Mouse (Mus musculus) CH12.LX (cell line): ENCODE results near the gene Nfix. TPM values are rescaled to one million over a fixed set of nuclear protein-coding genes. Genes with fewer than 3 reads are reported as not detected.

ENCODE experiments used
- DNase-seq: peaks from one replicate; pipeline ENCODE4 v3.0.0-alpha.2; 2013; ENCODE audit errors: extremely low read depth
- H3K27ac ChIP-seq: 2 replicates; pipeline ENCODE4 v1.5.1; 2012; ENCODE audit warnings: low read depth, mild to moderate bottlenecking, control low read depth, moderate library complexity; ENCODE audit not compliant: insufficient read depth
- H3K27me3 ChIP-seq: replicated peaks from 2 replicates; pipeline ENCODE3; 2012; ENCODE audit warnings: inconsistent platforms
- H3K36me3 ChIP-seq, 2 experiments: replicated peaks in 1 of 2; 2 replicates each; pipeline versions ENCODE3 to v1.6.1; 2012; ENCODE audit warnings: inconsistent platforms in 1 of 2, low read length in 1 of 2, mild to moderate bottlenecking in 1 of 2, mixed read lengths in 1 of 2, moderate library complexity in 1 of 2; ENCODE audit not compliant: control insufficient read depth in 1 of 2, insufficient read depth in 1 of 2
- H3K4me1 ChIP-seq, 2 experiments: 2 replicates each; pipeline ENCODE4 v1.6.1; 2012; ENCODE audit warnings: inconsistent platforms in 1 of 2, moderate library complexity in 1 of 2; ENCODE audit not compliant: insufficient read depth in 2 of 2, control insufficient read depth in 1 of 2
- H3K4me2 ChIP-seq: 2 replicates; pipeline ENCODE4 v1.6.1; 2012; ENCODE audit warnings: low read depth, mild to moderate bottlenecking, control low read depth; ENCODE audit not compliant: poor library complexity, insufficient read depth, severe bottlenecking
- H3K4me3 ChIP-seq, 3 experiments: fragments of 150-350 bp in 1 of 3; sonication (generic) in 1 of 3; replicated peaks in 1 of 3; 2 replicates each; pipeline versions ENCODE3 to v1.5.1; 2011 to 2012; ENCODE audit warnings: low read depth in 2 of 3, low read length in 2 of 3, mild to moderate bottlenecking in 2 of 3, moderate library complexity in 2 of 3, control low read depth in 1 of 3, improper control_type of control experiment in 1 of 3, inconsistent platforms in 1 of 3, mixed read lengths in 1 of 3; ENCODE audit not compliant: poor library complexity in 1 of 3
- H3K79me2 ChIP-seq: replicated peaks from 2 replicates; pipeline ENCODE4 v1.6.1; 2012; ENCODE audit warnings: mild to moderate bottlenecking, moderate library complexity; ENCODE audit not compliant: control insufficient read depth, poor library complexity, insufficient read depth, severe bottlenecking; ENCODE audit errors: extremely low read depth
- H3K9ac ChIP-seq: 2 replicates; pipeline ENCODE4 v1.6.1; 2012; ENCODE audit warnings: low read depth, mild to moderate bottlenecking, control low read depth, moderate library complexity; ENCODE audit not compliant: insufficient read depth
- H3K9me3 ChIP-seq: replicated peaks from 2 replicates; pipeline ENCODE3; 2012; ENCODE audit warnings: low read length, inconsistent platforms, mixed read lengths
- BHLHE40 ChIP-seq: IDR thresholded peaks from 2 replicates; pipeline ENCODE4 v1.6.1; 2011; ENCODE audit warnings: mild to moderate bottlenecking, low read depth, low read length, improper control_type of control experiment
- CHD2 ChIP-seq: IDR thresholded peaks from 2 replicates; pipeline ENCODE4 v1.6.1; 2011; ENCODE audit warnings: low read length, improper control_type of control experiment
- E2F4 ChIP-seq: IDR thresholded peaks from 2 replicates; pipeline ENCODE4 v1.6.1; 2011; ENCODE audit warnings: low read depth, low read length, improper control_type of control experiment; ENCODE audit not compliant: insufficient replicate concordance
- HCFC1 ChIP-seq: IDR thresholded peaks from 2 replicates; pipeline ENCODE4 v1.6.1; 2012; ENCODE audit warnings: low read depth, mild to moderate bottlenecking, inconsistent platforms, low read length, improper control_type of control experiment
- MAX ChIP-seq: IDR thresholded peaks from 2 replicates; pipeline ENCODE4 v1.6.1; 2011; ENCODE audit warnings: low read length, improper control_type of control experiment
- MAZ ChIP-seq: IDR thresholded peaks from 2 replicates; pipeline ENCODE4 v1.6.1; 2012; ENCODE audit warnings: low read depth, mild to moderate bottlenecking, inconsistent platforms, low read length, improper control_type of control experiment, moderate library complexity
- MEF2A ChIP-seq: IDR thresholded peaks from 2 replicates; pipeline ENCODE4 v1.6.1; 2014; ENCODE audit warnings: low read depth, mild to moderate bottlenecking, inconsistent platforms, low read length, improper control_type of control experiment, borderline replicate concordance
- NELFE ChIP-seq: IDR thresholded peaks from 2 replicates; pipeline ENCODE4 v1.6.1; 2011; ENCODE audit warnings: low read depth, low read length, improper control_type of control experiment
- UBTF ChIP-seq: IDR thresholded peaks from 2 replicates; pipeline ENCODE4 v1.6.1; 2012; ENCODE audit warnings: low read depth, mild to moderate bottlenecking, inconsistent platforms, low read length, improper control_type of control experiment, moderate library complexity
- ZC3H11A ChIP-seq: IDR thresholded peaks from 2 replicates; pipeline ENCODE4 v1.6.1; 2012; ENCODE audit warnings: low read depth, mild to moderate bottlenecking, inconsistent platforms, low read length, improper control_type of control experiment
- ZKSCAN1 ChIP-seq: IDR thresholded peaks from 2 replicates; pipeline ENCODE4 v1.6.1; 2012; ENCODE audit warnings: low read depth, inconsistent platforms, low read length, improper control_type of control experiment, borderline replicate concordance
- ZMIZ1 ChIP-seq: IDR thresholded peaks from 2 replicates; pipeline ENCODE4 v1.6.1; 2012; ENCODE audit warnings: low read depth, mild to moderate bottlenecking, inconsistent platforms, low read length, improper control_type of control experiment
- dilution Hi-C: fragments of 300-500 bp; cut with MboI; formaldehyde crosslinking; loops from 2 replicates; pipeline ENCODE4 v1.14.3; 2020; ENCODE audit warnings: low sequenced_read_pairs; ENCODE audit not compliant: extremely low pct_unique_long_range_greater_than_20kb, extremely low pct_ligation_motif_present
- in situ Hi-C: fragments of 300-500 bp; cut with MboI; formaldehyde crosslinking; loops from 3 replicates; pipeline ENCODE4 v1.14.3; 2019; ENCODE audit warnings: low sequenced_read_pairs, low pct_ligation_motif_present, low pct_unique_long_range_greater_than_20kb, mixed read lengths
- polyA plus RNA-seq: library from polyadenylated mRNA; unstranded; fragments of >175 nt; gene quantifications from 2 replicates; pipeline ENCODE4 v1.2.1, GENCODE M21; 2012; ENCODE audit warnings: low read depth; ENCODE audit not compliant: insufficient read length
- total RNA-seq, 2 experiments: library from RNA; depleted of rRNA; stranded (reverse); fragments of 300-350 nt in 1 of 2; fragments of >200 nt in 1 of 2; gene quantifications; 2 replicates each; pipeline ENCODE4 v1.2.3; 2012 to 2014

Nfix gene
- total and polyA plus RNA-seq, 3 experiments, result 0.09 to 10.5 (median 1.1) TPM

DNA sequence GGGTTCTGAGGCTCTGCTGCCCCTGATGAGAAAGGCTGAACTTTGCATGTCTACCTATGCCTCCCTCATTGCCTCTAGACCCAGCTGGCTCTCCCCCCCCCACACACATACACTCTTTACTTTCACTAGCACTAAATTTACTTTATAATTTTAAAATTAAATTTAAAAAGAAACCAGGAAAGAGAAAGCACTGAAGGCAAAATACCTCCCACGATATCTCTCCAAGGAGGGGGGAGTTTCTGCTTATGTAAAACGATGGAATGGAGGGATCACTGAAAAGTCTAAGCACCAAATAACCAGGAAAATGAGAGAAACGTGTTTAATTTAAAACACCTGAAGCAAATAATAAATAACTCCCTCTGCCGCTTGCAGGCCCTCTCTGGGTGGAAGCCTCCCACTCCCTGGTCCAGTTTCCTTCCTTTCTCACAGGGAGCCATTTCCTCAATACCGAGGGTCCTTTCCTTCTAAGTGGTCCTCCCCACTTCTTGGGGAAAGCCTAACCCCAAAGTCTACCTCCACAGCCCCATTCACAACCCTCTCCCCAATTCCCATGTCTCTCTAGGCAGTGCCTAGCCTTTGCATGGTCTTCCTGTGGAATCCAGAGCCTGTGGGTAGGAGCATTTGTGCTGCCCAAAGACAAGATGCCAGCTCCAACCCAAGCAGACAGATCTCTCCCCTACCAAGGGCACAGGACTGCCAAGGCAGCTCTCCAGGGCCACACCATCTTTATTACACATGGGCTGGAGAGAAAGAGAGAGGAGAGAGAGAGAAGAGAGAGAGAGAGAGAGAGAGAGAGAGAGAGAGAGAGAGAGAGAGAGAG is 18.2 kb downstream of the Nfix start:
- Histone ChIP-seq H3K9ac (no peak overlapping the region), H3K4me3 (no peak overlapping the region), H3K4me2 (no peak overlapping the region), H3K79me2 (no peaks in the 10 kb centered on the region), H3K27ac (no peak overlapping the region), H3K4me1 (no peaks in the 10 kb centered on the region), H3K9me3 (no peaks in the 10 kb centered on the region), H3K36me3 (no peaks in the 10 kb centered on the region), H3K27me3 (peaks cover 93% of the 10 kb centered on the region)
- in situ Hi-C loops, result no loop called here
- dilution Hi-C loops, result no loop called here
- no peak for DNase-seq
- no peak for TF ChIP-seq HCFC1

DNA sequence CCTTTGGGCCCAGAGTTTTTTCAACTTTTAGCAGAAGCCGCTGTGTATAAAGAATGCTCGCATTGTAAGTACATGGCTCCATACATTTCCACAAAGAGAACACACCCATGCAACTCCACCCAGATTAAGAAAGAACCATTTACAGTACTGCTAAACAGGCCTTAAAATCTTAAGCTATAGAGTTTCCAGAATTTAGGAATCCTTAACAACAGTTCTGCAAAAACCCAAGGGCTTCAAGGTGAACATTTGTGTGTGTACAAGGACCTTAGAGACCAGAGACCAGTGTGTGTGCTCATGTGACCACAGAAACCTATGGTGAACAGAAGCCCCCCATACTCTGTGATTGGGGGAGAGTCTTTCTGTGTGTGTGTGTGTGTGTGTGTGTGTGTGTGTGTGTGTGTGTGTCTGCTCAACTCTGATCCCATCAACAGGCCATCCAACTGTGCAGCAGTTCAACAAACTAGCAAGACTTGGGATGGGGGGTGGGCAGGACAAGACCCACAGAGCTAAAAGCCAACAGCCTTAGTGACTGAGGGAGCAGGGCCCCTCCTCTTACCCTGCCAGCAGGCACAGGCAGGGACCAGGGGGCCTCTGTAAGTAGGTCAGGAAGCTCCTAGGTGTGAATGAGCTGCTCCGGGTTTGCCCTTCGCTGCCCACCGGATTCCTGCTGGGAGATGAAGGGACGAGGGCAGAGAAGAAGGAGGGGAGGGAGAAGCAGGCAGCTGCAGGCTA is 19.0 kb downstream of the Nfix start:
- no peak overlapping the region for H3K4me2 ChIP-seq
- no peak overlapping the region for H3K27ac ChIP-seq
- no peak overlapping the region for H3K9ac ChIP-seq

DNA sequence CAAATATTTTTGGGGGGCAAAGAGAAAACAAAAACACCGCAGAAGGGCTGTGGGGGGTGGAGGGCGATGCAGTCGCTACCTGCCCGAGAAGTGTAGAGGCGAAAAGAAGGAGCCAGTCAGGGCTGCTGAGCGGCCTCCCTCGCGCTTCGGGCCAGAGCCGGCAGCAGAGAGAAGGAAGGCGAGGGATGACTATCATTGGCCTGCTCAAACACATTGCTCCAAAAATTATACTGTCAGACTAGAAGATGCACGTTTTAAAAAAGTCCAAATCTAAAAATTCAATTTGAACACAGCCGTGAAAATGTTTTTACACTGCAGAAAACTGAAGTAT is 20.0 kb downstream of the Nfix start:
- H3K79me2 ChIP-seq, result no peaks in the 10 kb centered on the region

More for the DNA sequence above, 19.0 kb downstream of the Nfix start:
- Histone ChIP-seq H3K36me3 (no peaks in the 10 kb centered on the region), H3K79me2 (no peaks in the 10 kb centered on the region), H3K4me1 (no peaks in the 10 kb centered on the region), H3K4me3 (no peak overlapping the region), H3K9me3 (no peaks in the 10 kb centered on the region), H3K27me3 (peaks cover 92% of the 10 kb centered on the region)
- in situ Hi-C loops (no loop called here), dilution Hi-C loops (no loop called here)
- TF ChIP-seq BHLHE40, result no peak
- TF ChIP-seq ZMIZ1, result no peak
- TF ChIP-seq ZKSCAN1, result no peak
- TF ChIP-seq MAX, result no peak
- no peak for TF ChIP-seq E2F4
- TF ChIP-seq MEF2A, result no peak
- DNase-seq, result no peak

More for the DNA sequence above, 20.0 kb downstream of the Nfix start:
- H3K9me3 ChIP-seq, result no peaks in the 10 kb centered on the region
- H3K36me3 ChIP-seq, result no peaks in the 10 kb centered on the region
- dilution Hi-C loops, result no loop called here
- H3K9ac ChIP-seq, result no peak overlapping the region
- no peak overlapping the region for H3K27ac ChIP-seq
- no peaks in the 10 kb centered on the region for H3K4me1 ChIP-seq
- DNase-seq, result no peak
- H3K4me2 ChIP-seq, result no peak overlapping the region
- H3K27me3 ChIP-seq, result peaks cover 93% of the 10 kb centered on the region
- TF ChIP-seq MAZ (no peak), NELFE (no peak), CHD2 (no peak), UBTF (no peak), ZC3H11A (no peak)
- no peak overlapping the region for H3K4me3 ChIP-seq
- in situ Hi-C loops, result no loop called here
